Mouse (Mus musculus): Measurements from ENCODE around the gene Strip2.

Strip2 gene

GRCm38 (mm10) chr6:30009204-30009603 is 92.4 kb downstream of the Strip2 start:
- no peak for DNase-seq (ENCODE audit: extremely low spot score)

All from embryo, embryonic 9.5 days (tissue).